Mouse (Mus musculus) erythroblast, embryonic 14.5 days (primary cell): ENCODE data around the gene Csnk1g2.

Experiments used
- GATA1 ChIP-seq: IDR thresholded peaks from 2 replicates; pipeline ENCODE4 v1.6.1; 2012; ENCODE audit warnings: low read length, inconsistent platforms, mixed read lengths
- TAL1 ChIP-seq: IDR thresholded peaks from 3 replicates; pipeline ENCODE4 v1.6.1; 2012; ENCODE audit warnings: low read length, inconsistent platforms, mixed read lengths

DNA sequence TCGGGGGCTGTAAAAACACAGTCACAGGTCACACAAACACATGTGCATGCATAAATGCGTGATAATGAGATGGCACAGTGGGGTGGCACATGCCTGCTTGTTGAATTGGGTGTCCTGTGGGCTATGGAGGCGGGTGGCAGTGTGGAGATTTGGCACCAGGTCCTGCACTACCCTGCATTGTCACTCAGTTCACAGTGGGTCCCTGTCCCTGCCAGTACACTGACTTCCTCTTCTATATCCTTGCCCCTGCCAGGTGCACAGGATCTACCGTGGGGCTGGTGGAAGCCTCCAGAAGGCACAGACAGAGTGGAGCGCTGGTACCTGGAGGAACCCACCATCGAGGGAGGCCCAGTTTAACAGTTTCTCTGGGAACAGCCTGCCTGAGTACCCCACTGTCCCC lies 8.3 kb upstream of the Csnk1g2 start:
- TF ChIP-seq TAL1 (no peak), GATA1 (no peak)
